Mouse (Mus musculus) heart, adult 9 months (tissue): ENCODE data around the gene 1700024B05Rik.
"Not testable (repeated sequence)": the region's sequence is repeated elsewhere in the genome, so short reads cannot be mapped to it uniquely, and the experiment has no call there.

Source experiments
- DNase-seq, 2 experiments: peaks; one replicate each; pipeline ENCODE4 v3.0.0; 2022; ENCODE audit warnings: low spot score in 2 of 2

1700024B05Rik gene

DNA sequence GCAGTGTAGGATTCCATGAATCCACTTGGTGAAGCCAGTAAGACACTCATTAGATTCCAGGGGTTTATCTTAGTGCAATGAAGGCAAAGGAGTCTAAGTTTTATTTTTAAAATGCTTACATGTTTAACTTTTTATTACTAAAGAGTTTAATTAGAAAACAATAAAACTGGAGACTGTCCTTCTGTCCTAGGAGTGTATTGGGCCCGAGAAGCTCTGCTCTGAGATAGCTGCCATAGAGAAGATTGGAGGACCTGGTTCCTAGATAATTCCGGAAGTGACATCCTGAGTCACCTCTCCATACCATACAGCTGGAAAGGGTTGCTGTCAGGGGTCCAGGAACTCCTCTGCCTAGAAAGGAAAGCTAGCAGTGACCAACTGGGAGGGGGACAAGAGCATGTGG is at the start of gene 1700024B05Rik:
Gene 1700024B05Rik (plus strand): TSS at position 301 of the 400 bp plus-strand sequence.
- not testable (repeated sequence) for DNase-seq

DNA sequence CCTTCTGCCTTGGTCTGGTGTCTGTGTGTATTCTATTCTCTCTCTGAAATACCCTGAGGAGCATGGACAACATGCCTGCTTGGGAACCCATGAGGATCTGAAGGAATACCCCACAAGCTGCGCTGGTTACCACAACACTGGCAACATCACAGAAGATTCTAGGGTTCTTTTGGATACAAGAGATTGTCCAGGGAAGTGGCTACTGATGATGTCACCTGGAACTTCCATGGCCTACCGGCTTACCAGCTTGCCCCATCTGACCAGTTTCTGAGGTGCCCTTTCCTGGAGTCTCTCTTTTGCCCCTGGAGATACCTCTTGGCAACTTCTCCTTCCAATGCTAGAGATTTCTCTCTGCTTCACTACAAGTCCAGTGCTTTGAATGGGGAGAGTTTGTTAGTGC is 36.6 kb upstream of the 1700024B05Rik start, which contains the start of gene Gm7980:
Gene Gm7980 (minus strand): TSS at position 101 of the 400 bp plus-strand sequence.
- DNase-seq, result not testable (repeated sequence)

DNA sequence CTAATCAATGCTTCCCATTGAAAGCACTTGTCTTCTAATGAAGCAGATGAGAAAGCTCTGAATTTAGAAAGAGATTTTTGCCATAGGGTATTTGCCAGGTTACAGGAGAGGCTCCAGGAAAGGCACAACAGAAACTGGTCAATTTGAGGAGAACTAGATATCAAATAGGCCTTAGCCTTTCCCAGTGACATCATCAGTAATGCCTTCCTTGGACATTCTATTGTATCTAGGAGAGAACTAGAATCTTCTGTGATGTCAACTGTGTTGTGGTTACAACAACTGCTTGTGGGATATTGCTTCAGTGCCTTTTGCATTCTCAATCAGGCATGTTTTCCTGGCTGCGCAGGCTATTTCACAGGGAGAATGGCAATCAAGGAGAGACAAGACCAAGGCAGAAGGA is 19.1 kb upstream of the 1700024B05Rik start, which contains the start of gene 1700049E17Rik1:
Gene 1700049E17Rik1 (plus strand): TSS at position 301 of the 400 bp plus-strand sequence.
- DNase-seq, result not testable (repeated sequence)

DNA sequence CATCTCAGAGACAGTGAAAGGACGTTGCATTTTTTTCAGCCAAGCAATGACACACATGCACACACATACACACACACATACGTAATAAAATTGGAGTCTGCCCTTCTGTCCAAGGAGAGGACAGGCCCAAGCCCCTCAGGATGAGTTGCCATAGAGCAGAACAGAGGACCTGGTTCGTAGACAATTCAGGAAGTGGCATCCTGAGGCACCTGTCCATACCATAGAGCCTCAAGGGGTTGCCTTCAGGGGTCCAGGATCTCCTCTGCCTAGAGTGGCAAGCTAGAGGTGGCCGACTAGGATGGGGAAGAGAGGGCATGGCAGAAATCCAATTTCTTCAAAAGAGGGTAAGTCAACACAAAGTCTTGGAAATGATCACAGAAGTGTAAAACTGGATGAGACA is 20.3 kb downstream of the 1700024B05Rik start:
- not testable (repeated sequence) for DNase-seq

DNA sequence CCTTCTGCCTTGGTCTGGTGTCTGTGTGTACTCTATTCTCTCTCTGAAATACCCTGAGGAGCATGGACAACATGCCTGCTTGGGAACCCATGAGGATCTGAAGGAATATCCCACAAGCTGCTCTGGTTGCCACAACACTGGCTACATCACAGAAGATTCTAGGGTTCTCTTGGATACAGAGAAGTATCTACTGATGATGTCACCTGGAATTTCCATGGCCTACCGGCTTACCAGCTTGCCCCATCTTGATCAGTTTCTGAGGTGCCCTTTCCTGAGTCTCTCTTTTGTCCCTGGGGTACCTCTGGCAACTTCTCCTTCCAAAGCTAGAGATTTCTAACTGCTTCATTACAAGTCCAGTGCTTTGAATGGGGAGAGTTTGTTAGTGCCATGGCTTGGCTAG is 24.0 kb downstream of the 1700024B05Rik start, which contains the start of gene Gm6401:
Gene Gm6401 (minus strand): TSS at position 101 of the 400 bp plus-strand sequence.
- DNase-seq, result not testable (repeated sequence)

DNA sequence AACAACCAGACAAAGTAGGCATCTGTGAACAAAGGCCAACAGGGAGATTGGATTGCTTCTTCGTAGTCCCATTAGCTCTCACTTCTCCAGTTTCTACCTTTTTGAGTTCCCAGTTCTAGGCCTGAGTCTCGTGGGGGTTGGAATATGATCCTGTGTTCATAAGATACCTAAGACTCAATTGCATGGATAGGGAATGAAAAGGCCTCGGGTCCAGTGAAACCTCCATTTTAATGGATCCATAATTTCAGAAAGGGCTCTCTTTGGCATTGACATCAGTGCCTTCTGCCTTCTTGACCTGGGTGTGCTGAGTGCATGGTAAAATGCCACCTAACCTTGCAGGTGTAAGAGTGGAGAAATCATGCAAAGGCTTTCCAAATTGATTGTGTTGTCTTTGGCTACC is 24.8 kb downstream of the 1700024B05Rik start:
- DNase-seq, result not testable (repeated sequence)

DNA sequence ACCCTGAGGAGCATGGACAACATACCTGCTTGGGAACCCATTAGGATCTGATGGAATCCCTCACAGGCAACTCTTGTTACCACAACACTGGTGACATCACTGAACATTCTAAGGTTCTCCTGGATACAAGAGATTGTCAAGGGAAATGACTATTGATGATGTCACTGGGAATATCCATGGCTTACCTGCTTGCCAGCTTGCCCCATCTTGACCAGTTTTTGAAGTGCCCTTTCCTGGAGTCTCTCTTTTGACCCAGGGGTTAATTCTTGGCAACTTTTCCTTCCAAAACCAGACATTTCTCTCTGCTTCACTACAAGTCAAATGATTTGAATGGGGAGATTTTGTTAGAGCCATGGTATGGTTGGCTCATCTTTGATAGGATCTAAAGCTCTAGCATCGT is 39.4 kb downstream of the 1700024B05Rik start, which contains the start of gene Gm3543:
Gene Gm3543 (minus strand): TSS at position 101 of the 400 bp plus-strand sequence.
- not testable (repeated sequence) for DNase-seq
